Mouse (Mus musculus): ENCODE results near the gene Fam122b.

GRCm38 (mm10) chrX:53268856-53269255, 749 bp downstream of the Fam122b start:
- no peak for TF ChIP-seq FLI1 (IDR thresholded peaks at IDR 0.05; ENCODE audit: low read length)
- no peak for TF ChIP-seq GATA1 (IDR thresholded peaks at IDR 0.05; ENCODE audit: borderline replicate concordance, low read length)
